Mouse (Mus musculus): ENCODE data around the gene H2-Oa.
"Not testable (repeated sequence)": the region's sequence is repeated elsewhere in the genome, so short reads cannot be mapped to it uniquely, and the experiment has no call there.

H2-Oa gene

GRCm38 (mm10) chr17:34143461-34143860 is 51.3 kb downstream of the H2-Oa start:
- no peak for DNase-seq (ENCODE audit: low spot score)

DNA sequence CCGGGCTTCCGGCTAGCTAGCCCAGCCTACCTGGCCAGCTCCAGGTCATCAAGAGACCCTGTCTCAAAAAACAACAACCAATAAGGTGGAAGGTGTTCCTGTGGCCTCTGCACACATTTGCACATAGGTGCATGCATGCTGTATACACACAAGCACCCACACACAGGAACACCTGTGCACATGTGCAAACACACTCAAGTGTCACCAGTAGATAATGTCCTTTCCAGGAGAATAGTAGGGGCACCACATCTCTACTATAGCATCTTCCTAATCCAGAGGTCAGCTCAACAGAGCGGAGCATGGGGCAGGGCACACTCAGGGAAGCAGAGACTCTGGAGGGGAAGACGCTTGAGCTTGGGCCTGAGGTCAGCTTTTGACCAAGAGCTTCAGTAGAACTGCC is 52.1 kb downstream of the H2-Oa start:
- not testable (repeated sequence) for DNase-seq (ENCODE audit: low spot score)
